Mouse (Mus musculus) neural tube, embryonic 13.5 days (tissue): ENCODE measurements around the gene Efna2. TPM values are rescaled to one million over a fixed set of nuclear protein-coding genes. Genes with fewer than 3 reads are reported as not detected.

Source experiments
- ATAC-seq: fragments of 200-750 bp; cut with Nextera tagmentation; 2 replicates; pipeline ENCODE4 v1.8.0; 2017; ENCODE audit warnings: low read depth, mild to moderate bottlenecking, moderate TSS enrichment, moderate library complexity
- H3K27ac ChIP-seq: fragments of 300-500 bp; sonication (generic); replicated peaks from 2 replicates; pipeline ENCODE4 v1.5.1; 2015; ENCODE audit warnings: moderate library complexity, mild to moderate bottlenecking, inconsistent platforms
- H3K27me3 ChIP-seq: fragments of 300-500 bp; sonication (generic); 2 replicates; pipeline ENCODE4 v1.6.1; 2015; ENCODE audit warnings: mild to moderate bottlenecking, inconsistent platforms
- H3K36me3 ChIP-seq: fragments of 300-500 bp; sonication (generic); 2 replicates; pipeline ENCODE4 v1.6.1; 2015; ENCODE audit warnings: mild to moderate bottlenecking, inconsistent platforms
- H3K4me1 ChIP-seq: fragments of 300-500 bp; sonication (generic); replicated peaks from 2 replicates; pipeline ENCODE4 v1.6.1; 2015; ENCODE audit warnings: inconsistent platforms
- H3K4me2 ChIP-seq: fragments of 300-500 bp; sonication (generic); 2 replicates; pipeline ENCODE4 v1.6.1; 2015; ENCODE audit warnings: inconsistent platforms, mild to moderate bottlenecking, moderate library complexity
- H3K4me3 ChIP-seq: fragments of 300-500 bp; sonication (generic); 2 replicates; pipeline ENCODE4 v1.5.1; 2015; ENCODE audit warnings: mild to moderate bottlenecking, inconsistent platforms
- H3K9ac ChIP-seq: fragments of 300-500 bp; sonication (generic); 2 replicates; pipeline ENCODE4 v1.6.1; 2015; ENCODE audit warnings: moderate library complexity, mild to moderate bottlenecking, inconsistent platforms
- H3K9me3 ChIP-seq: fragments of 300-500 bp; sonication (generic); 2 replicates; pipeline ENCODE4 v1.6.1; 2016; ENCODE audit warnings: inconsistent platforms
- WGBS: fragments of 180-500 bp; shearing (Covaris S2); methylation state at CpG from one replicate; pipeline ENCODE4 v1.1.7; 2015; 5-methylcytosine and 5-hydroxymethylcytosine counted together
- polyA plus RNA-seq: library from polyadenylated mRNA; unstranded; fragments of >200 nt; fragmentation: Nextera tagmentation; extraction: Ambion mirVana; gene quantifications from 2 replicates; pipeline ENCODE4 v1.2.1, GENCODE M21; 2015

Gene Efna2
- polyA plus RNA-seq, 1 experiment from 2014 or later, result 34.0 TPM

- peaks cover 66% of the 10 kb centered on the region for H3K4me1 ChIP-seq
- 0% methylated on average over 24 of the region's 26 CpGs for WGBS
Measured at GRCm38 (mm10) chr10:80151211-80152034, 27.9 kb upstream of the Efna2 start.

GRCm38 (mm10) chr10:80152071-80152872 is 27.0 kb upstream of the Efna2 start:
- WGBS, result 7% methylated on average over 15 of the region's 15 CpGs
- Histone ChIP-seq H3K9ac (peak overlapping the region; percentile 100), H3K4me1 (peaks cover 67% of the 10 kb centered on the region), H3K9me3 (no peaks in the 10 kb centered on the region), H3K27me3 (no peaks in the 10 kb centered on the region), H3K4me3 (peak overlapping the region; percentile 98), H3K36me3 (peaks cover 63% of the 10 kb centered on the region), H3K4me2 (peak overlapping the region; percentile 94), H3K27ac (peak overlapping the region; percentile 100)
- ATAC-seq, result no peak

More at GRCm38 (mm10) chr10:80151211-80152034, 27.9 kb upstream of the Efna2 start:
- H3K4me2 ChIP-seq, result peak overlapping the region; percentile 94
- H3K27ac ChIP-seq, result peak overlapping the region; percentile 100
- H3K9me3 ChIP-seq, result no peaks in the 10 kb centered on the region
- no peak for ATAC-seq
- peak overlapping the region; percentile 100 for H3K9ac ChIP-seq
- peak overlapping the region; percentile 98 for H3K4me3 ChIP-seq
- H3K27me3 ChIP-seq, result no peaks in the 10 kb centered on the region
- peaks cover 59% of the 10 kb centered on the region for H3K36me3 ChIP-seq

GRCm38 (mm10) chr10:80152873-80153260 is 26.4 kb upstream of the Efna2 start:
- Histone ChIP-seq H3K27ac (peak overlapping the region; percentile 100), H3K4me1 (peaks cover 66% of the 10 kb centered on the region), H3K9me3 (no peaks in the 10 kb centered on the region), H3K27me3 (no peaks in the 10 kb centered on the region), H3K9ac (peak overlapping the region; percentile 100), H3K4me2 (peak overlapping the region; percentile 94), H3K4me3 (peak overlapping the region; percentile 98), H3K36me3 (peaks cover 67% of the 10 kb centered on the region)
- no peak for ATAC-seq
- 43% methylated on average over 3 of the region's 3 CpGs for WGBS

GRCm38 (mm10) chr10:80153713-80154112 is 25.6 kb upstream of the Efna2 start:
- H3K9ac ChIP-seq, result peak overlapping the region; percentile 100
- peaks cover 71% of the 10 kb centered on the region for H3K4me1 ChIP-seq
- peak overlapping the region; percentile 100 for H3K27ac ChIP-seq
- no peak for ATAC-seq
- H3K4me2 ChIP-seq, result peak overlapping the region; percentile 94
- H3K9me3 ChIP-seq, result no peaks in the 10 kb centered on the region
- 86% methylated on average over 19 of the region's 19 CpGs for WGBS
- peaks cover 69% of the 10 kb centered on the region for H3K36me3 ChIP-seq
- no peaks in the 10 kb centered on the region for H3K27me3 ChIP-seq
- H3K4me3 ChIP-seq, result peak overlapping the region; percentile 98

- peak overlapping the region; percentile 94 for H3K4me2 ChIP-seq
- H3K4me1 ChIP-seq, result peaks cover 78% of the 10 kb centered on the region
- H3K27ac ChIP-seq, result peak overlapping the region; percentile 100; the same call in 1 of the 2 replicates
- H3K27me3 ChIP-seq, result no peaks in the 10 kb centered on the region
- no peak for ATAC-seq
- H3K4me3 ChIP-seq, result 0 out of 2 replicates have a peak overlapping the region, but pooled peaks have one; percentile 11
- peaks cover 71% of the 10 kb centered on the region for H3K36me3 ChIP-seq
- no peaks in the 10 kb centered on the region for H3K9me3 ChIP-seq
- 87% methylated on average over 7 of the region's 7 CpGs for WGBS
- peak overlapping the region; percentile 100 for H3K9ac ChIP-seq
Measured at GRCm38 (mm10) chr10:80154384-80154783, 24.9 kb upstream of the Efna2 start.

DNA sequence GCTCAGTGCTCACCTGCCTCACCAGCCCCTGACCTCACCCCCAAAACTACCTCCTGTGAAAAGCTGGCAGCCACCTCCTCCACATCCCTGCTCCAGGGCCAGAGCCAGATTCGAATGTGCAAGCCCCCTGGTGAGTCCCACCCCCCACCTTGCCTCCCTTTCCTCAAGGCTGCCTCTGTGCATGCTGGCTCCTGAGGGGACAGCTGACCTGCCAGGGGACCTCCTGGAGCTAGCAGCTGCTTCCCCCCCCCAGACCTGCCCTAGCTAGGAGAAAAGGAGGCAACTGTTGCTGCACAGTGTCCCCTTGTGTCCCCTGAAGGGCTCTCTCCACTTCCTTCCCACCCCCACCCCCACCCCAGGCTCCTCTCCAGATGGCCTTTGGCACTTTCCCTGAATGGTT is 24.0 kb upstream of the Efna2 start:
- no peak overlapping the region for H3K4me2 ChIP-seq
- peaks cover 71% of the 10 kb centered on the region for H3K36me3 ChIP-seq
- H3K9me3 ChIP-seq, result no peaks in the 10 kb centered on the region
- H3K4me1 ChIP-seq, result peaks cover 83% of the 10 kb centered on the region
- H3K9ac ChIP-seq, result 0 out of 2 replicates have a peak overlapping the region, but pooled peaks have one; percentile 100
- ATAC-seq, result no peak
- no peaks in the 10 kb centered on the region for H3K27me3 ChIP-seq
- H3K4me3 ChIP-seq, result peak overlapping the region; percentile 6; the same call in 1 of the 2 replicates
- H3K27ac ChIP-seq, result peak overlapping the region; percentile 62
- WGBS, result 43% methylated on average over 1 of the region's 1 CpGs

DNA sequence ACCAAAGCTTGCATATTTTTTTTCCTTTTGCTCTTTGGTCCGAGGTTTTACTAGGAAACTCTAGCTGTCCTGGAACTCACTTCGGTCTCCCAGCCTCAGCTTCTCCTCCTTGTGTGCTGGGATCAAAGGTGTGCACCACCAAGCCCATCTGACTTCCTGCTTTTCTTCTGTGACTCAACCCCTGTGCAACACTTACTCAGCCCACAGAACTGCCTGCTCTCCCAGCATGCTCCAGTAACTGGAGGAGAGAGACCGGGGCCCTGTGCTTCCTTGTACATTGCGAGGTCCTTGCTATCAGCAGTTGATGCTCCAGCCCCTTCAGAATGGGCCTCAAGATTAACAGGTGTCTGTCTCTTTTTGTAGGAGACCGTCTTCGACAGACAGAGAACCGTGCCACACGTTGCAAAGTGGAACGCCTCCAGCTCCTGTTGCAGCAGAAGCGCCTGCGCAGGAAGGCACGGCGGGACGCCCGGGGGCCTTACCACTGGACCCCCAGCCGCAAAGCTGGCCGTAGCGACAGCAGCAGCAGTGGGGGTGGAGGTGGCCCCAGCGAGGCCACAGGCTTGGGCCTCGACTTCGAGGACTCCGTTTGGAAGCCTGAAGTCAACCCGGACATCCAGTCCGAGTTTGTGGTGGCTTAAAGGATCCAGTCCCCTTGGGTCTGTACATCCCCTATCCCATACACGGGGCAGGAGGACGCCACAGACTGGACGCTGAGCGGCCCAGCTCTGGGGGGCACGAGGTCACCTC is 23.1 kb upstream of the Efna2 start:
- 82% methylated on average over 29 of the region's 29 CpGs for WGBS
- Histone ChIP-seq H3K27ac (peak overlapping the region; percentile 93), H3K4me2 (no peak overlapping the region), H3K4me1 (peaks cover 92% of the 10 kb centered on the region), H3K27me3 (no peaks in the 10 kb centered on the region), H3K9ac (peak overlapping the region; percentile 65; the same call in 1 of the 2 replicates), H3K9me3 (no peaks in the 10 kb centered on the region), H3K4me3 (no peak overlapping the region), H3K36me3 (peaks cover 68% of the 10 kb centered on the region)
- ATAC-seq, result no peak

DNA sequence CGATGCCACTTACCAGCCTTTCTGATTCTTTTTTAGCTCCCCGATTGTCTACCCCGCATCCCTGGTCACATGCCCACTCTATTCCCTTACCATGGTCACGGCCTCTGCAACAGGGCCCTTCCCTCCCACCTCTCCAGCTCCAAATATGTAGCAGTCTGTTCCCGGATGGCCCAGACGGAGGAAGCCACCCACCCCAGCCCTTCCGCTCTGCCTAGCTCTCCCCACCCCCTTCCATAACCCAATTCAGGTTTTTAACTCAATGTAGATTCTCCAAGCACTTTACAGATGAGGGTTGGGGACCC is 22.6 kb upstream of the Efna2 start:
- Histone ChIP-seq H3K4me2 (peak overlapping the region; percentile 13; the same call in 1 of the 2 replicates), H3K27me3 (no peaks in the 10 kb centered on the region), H3K4me3 (no peak overlapping the region), H3K9ac (peak overlapping the region; percentile 65; the same call in 1 of the 2 replicates), H3K27ac (peak overlapping the region; percentile 93), H3K9me3 (no peaks in the 10 kb centered on the region), H3K36me3 (peaks cover 63% of the 10 kb centered on the region), H3K4me1 (peaks cover 94% of the 10 kb centered on the region)
- WGBS, result 68% methylated on average over 7 of the region's 7 CpGs
- no peak for ATAC-seq

- WGBS, result 54% methylated on average over 15 of the region's 15 CpGs
- Histone ChIP-seq H3K9me3 (no peaks in the 10 kb centered on the region), H3K9ac (peak overlapping the region; percentile 65; the same call in 1 of the 2 replicates), H3K4me3 (no peak overlapping the region), H3K4me2 (peak overlapping the region; percentile 13; the same call in 1 of the 2 replicates), H3K27me3 (no peaks in the 10 kb centered on the region), H3K36me3 (peaks cover 57% of the 10 kb centered on the region), H3K4me1 (peaks cover 94% of the 10 kb centered on the region), H3K27ac (peak overlapping the region; percentile 93)
- no peak for ATAC-seq
Measured at GRCm38 (mm10) chr10:80157141-80157929, 21.9 kb upstream of the Efna2 start.

DNA sequence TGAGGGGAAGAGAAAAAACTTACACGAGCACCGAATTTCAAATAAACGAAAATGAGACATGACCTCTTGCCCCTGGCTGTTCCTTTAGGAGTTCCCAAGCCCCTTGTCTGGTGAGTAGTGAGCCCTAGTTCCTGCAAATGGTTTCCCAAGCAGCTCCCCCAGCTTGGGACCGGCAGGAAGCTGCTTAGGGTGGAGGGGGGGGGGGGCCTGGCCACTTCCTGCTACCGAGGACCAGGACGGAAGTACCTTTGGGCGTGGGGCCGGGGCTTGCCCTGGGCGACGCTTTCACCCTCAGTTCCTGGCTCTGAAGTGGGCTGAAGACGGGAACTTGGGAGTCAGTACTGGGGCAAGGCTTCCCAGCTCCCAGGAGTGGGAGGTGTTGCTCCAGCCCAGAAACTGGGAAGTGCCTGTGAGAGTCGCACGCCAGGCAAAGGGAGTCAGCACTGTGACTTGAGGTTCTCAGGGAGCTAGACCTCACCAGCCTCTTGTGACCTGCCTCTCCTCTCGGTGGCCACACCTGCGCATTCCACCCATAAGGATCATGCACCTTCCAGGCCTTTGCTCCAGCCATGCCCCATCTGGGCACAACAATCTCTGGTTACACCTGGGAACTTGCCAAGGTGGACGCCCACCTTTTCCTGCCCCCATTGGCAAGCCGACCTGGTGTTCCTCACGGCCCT is 20.8 kb upstream of the Efna2 start:
- H3K9ac ChIP-seq, result peak overlapping the region; percentile 65
- WGBS, result 16% methylated on average over 18 of the region's 18 CpGs

More for the DNA sequence above, 20.8 kb upstream of the Efna2 start:
- Histone ChIP-seq H3K4me1 (peaks cover 84% of the 10 kb centered on the region), H3K4me3 (peak overlapping the region; percentile 6; the same call in 1 of the 2 replicates), H3K27ac (peak overlapping the region; percentile 93), H3K27me3 (no peaks in the 10 kb centered on the region), H3K9me3 (no peaks in the 10 kb centered on the region), H3K4me2 (peak overlapping the region; percentile 65), H3K36me3 (peaks cover 46% of the 10 kb centered on the region)
- no peak for ATAC-seq
